Mouse (Mus musculus) cortical plate, adult 2 months (tissue): ENCODE measurements around the gene Asb4.

Experiments
- CTCF ChIP-seq: fragments of 200-500 bp; IDR thresholded peaks from 2 replicates; pipeline ENCODE4 v1.5.1; 2011; ENCODE audit warnings: mild to moderate bottlenecking, control low read depth, low read length; ENCODE audit not compliant: insufficient read depth; ENCODE audit errors: extremely low read depth
- POLR2A ChIP-seq: fragments of 200-500 bp; IDR thresholded peaks from 2 replicates; pipeline ENCODE4 v1.6.1; 2011; ENCODE audit warnings: mild to moderate bottlenecking, low read length, control low read depth; ENCODE audit not compliant: insufficient read depth; ENCODE audit errors: extremely low read depth

- no peak for TF ChIP-seq CTCF
- TF ChIP-seq POLR2A, result no peak
Measured at GRCm38 (mm10) chr6:5429562-5429961, 46.4 kb downstream of the Asb4 start.
